Mouse (Mus musculus) mouse trophoblast stem cell (cell line): ENCODE measurements around the gene Ak5.

Experiments
- in situ Hi-C, 2 experiments: fragments of 300-500 bp; cut with MseI, MboI; formaldehyde crosslinking; loops; 2 replicates in 1 of 2; 3 replicates in 1 of 2; pipeline ENCODE4 v1.15.1; 2025

Gene Ak5

GRCm38 (mm10) chr3:152442795-152443194 lies 225.4 kb downstream of the Ak5 start:
- in situ Hi-C loops, result no loop called here

- in situ Hi-C loops, result no loop called here
These were observed 230.1 kb downstream of the Ak5 start for GRCm38 (mm10) chr3:152438068-152438467.

DNA sequence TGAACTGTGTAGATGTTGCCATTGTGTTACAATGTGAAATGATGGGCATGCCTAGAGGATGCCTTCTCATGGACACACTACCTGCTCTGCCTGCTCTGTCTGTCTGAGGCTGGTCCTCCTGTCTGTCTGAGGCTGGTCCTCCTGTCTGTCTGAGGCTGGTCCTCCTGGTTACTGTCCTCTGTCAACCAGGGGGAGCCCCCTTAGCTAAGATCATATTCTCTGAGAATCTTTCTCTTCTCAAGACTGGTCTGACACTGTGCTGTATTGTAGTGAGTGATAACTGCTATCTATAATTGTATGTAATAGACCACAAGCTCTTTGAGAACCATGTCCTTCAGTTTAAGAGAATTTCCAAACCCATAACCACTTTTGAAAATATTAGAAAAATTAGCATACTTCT lies 232.6 kb downstream of the Ak5 start:
- in situ Hi-C loops, result no loop called here

GRCm38 (mm10) chr3:152432677-152433076 lies 235.5 kb downstream of the Ak5 start:
- in situ Hi-C loops, result no loop called here

GRCm38 (mm10) chr3:152428925-152429324 lies 239.2 kb downstream of the Ak5 start:
- in situ Hi-C loops, result no loop called here
